Comparison of ENCODE assay signal across 9 mouse cellular contexts in the genomic region with DNA sequence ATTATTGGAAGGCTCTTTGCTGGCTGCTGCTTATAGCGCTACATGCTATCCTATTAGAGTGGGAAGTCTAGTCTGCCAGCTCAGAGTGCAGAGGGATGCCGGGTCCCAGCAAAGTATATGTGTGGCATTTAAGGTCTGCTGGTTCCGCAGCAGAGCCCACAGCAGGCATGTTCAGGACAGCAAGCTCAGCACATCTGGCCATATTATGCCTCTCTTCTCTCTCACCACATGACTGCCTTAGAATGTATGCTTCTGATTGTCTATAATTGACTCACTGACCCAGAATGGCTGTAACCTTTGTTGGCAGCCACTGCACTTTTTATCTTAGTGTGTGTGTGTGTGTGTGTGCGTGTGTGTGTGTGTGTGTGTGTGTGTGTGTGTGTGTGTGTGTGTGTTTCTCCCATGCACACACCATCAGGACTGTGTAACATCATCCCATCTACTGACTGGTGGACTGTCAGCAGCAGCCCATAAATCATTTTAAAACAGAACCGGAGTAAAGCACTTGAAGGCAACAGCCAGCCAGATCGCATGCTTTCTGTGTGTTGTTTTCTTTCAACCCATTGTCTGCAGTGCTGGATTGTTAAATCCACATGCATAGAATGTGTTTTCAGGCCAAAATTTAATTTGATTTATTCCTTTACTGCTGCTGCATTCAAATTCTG.
DNase-seq lines count a peak whose midpoint lies in the region; ATAC-seq and TF ChIP-seq lines count a peak whose summit lies in the region.
"Had no signal": no experiment of that assay in that cellular context is flagged by ENCODE, and none has a peak within 500 bp of the region (broad histone marks: within the 10 kb centered on the region; RNA-seq: fewer than 3 reads in every experiment).

No protein-coding gene starts in this region.

- H3K4me1 ChIP-seq in stomach, embryonic 14.5 days (ENCODE audit: control insufficient read depth, insufficient read depth, low read length), result peaks cover 6% of the 10 kb centered on the region
- 0 out of 2 replicates have a peak, but pooled peaks cover 3% of the 10 kb centered on the region for H3K4me1 ChIP-seq in stomach, postnatal 0 days (replicated peaks; ENCODE audit: control insufficient read depth, insufficient read depth)
- H3K4me1 ChIP-seq in forebrain, postnatal 0 days (ENCODE audit: insufficient read depth), result no peaks in the 10 kb centered on the region; the same call in 1 of the 2 replicates

- H3K4me3 ChIP-seq in stomach, embryonic 14.5 days (ENCODE audit: low read depth, low read length), result no peak overlapping the region
- no peak overlapping the region for H3K4me3 ChIP-seq in stomach, postnatal 0 days (ENCODE audit: low read depth, low read length)
- no peak overlapping the region for H3K4me3 ChIP-seq in forebrain, postnatal 0 days (ENCODE audit: low read depth, low read length)
- no peak overlapping the region for H3K4me3 ChIP-seq in gastrocnemius, adult 2 months

- H3K9ac ChIP-seq in stomach, embryonic 14.5 days (replicated peaks; ENCODE audit: low read depth, low read length), result no peak overlapping the region
- no peak overlapping the region for H3K9ac ChIP-seq in stomach, postnatal 0 days (ENCODE audit: low read length)
- H3K9ac ChIP-seq in forebrain, postnatal 0 days, result no peak overlapping the region

- H3K36me3 ChIP-seq in stomach, embryonic 14.5 days (ENCODE audit: control insufficient read depth, insufficient read depth, low read length), result no peaks in the 10 kb centered on the region
- no peaks in the 10 kb centered on the region for H3K36me3 ChIP-seq in stomach, postnatal 0 days (ENCODE audit: control insufficient read depth, insufficient read depth, low read length)
- no peaks in the 10 kb centered on the region for H3K36me3 ChIP-seq in forebrain, postnatal 0 days (ENCODE audit: insufficient read depth)

- 50% methylated on average over 6 of the region's 6 CpGs for WGBS in stomach, embryonic 14.5 days
- WGBS in stomach, postnatal 0 days, result 56% methylated on average over 6 of the region's 6 CpGs
- 37% methylated on average over 6 of the region's 6 CpGs for WGBS in forebrain, postnatal 0 days

- H3K4me2 ChIP-seq in stomach, embryonic 14.5 days (replicated peaks; ENCODE audit: low read depth, low read length), result no peak overlapping the region
- no peak overlapping the region for H3K4me2 ChIP-seq in stomach, postnatal 0 days (replicated peaks; ENCODE audit: low read depth)
- H3K4me2 ChIP-seq in forebrain, postnatal 0 days (ENCODE audit: low read depth), result no peak overlapping the region

- H3K27ac ChIP-seq in stomach, embryonic 14.5 days (ENCODE audit: low read length), result peak overlapping the region; percentile 68; the same call in 1 of the 2 replicates
- H3K27ac ChIP-seq in stomach, postnatal 0 days (replicated peaks), result no peak overlapping the region
- H3K27ac ChIP-seq in forebrain, postnatal 0 days (ENCODE audit: low read depth, low read length), result no peak overlapping the region
- no peak overlapping the region for H3K27ac ChIP-seq in gastrocnemius, adult 2 months

- H3K27me3 ChIP-seq in stomach, embryonic 14.5 days (ENCODE audit: control insufficient read depth, insufficient read depth, low read length), result no peaks in the 10 kb centered on the region
- H3K27me3 ChIP-seq in stomach, postnatal 0 days (ENCODE audit: control insufficient read depth, insufficient read depth, low read length), result no peaks in the 10 kb centered on the region
- H3K27me3 ChIP-seq in forebrain, postnatal 0 days (ENCODE audit: insufficient read depth, low read length), result no peaks in the 10 kb centered on the region

- no peak for TF ChIP-seq EP300 in stomach, postnatal 0 days (optimal IDR thresholded peaks at IDR 0.05)

- DNase-seq in stomach, postnatal 0 days (ENCODE audit: low spot score), result no peak
- no peak for DNase-seq in forebrain, postnatal 0 days
- peak; percentile 63 for DNase-seq in mesoderm, embryonic 11.5 days (ENCODE audit: low read depth, low spot score)
- no peak for DNase-seq in natural killer cell, adult 2 months (ENCODE audit: low spot score in 2 of 2)
- DNase-seq in gastrocnemius, adult 2 months, result no peak
- no peak for DNase-seq in spleen, postnatal 14 days (ENCODE audit: low spot score in 2 of 2)
- DNase-seq: layer of hippocampus, postnatal 36 days had no signal

- no peak for TF ChIP-seq CTCF in stomach, postnatal 0 days (IDR thresholded peaks at IDR 0.05; ENCODE audit: low read depth)
- TF ChIP-seq CTCF in forebrain, postnatal 0 days (IDR thresholded peaks at IDR 0.05; ENCODE audit: low read depth), result no peak
- TF ChIP-seq CTCF in gastrocnemius, adult 2 months (IDR thresholded peaks at IDR 0.05), result no peak

- no peaks in the 10 kb centered on the region for H3K9me3 ChIP-seq in stomach, embryonic 14.5 days (ENCODE audit: control insufficient read depth, low read depth, low read length)
- no peaks in the 10 kb centered on the region for H3K9me3 ChIP-seq in stomach, postnatal 0 days (ENCODE audit: control insufficient read depth, low read length)
- H3K9me3 ChIP-seq in forebrain, postnatal 0 days (ENCODE audit: low read length), result no peaks in the 10 kb centered on the region

- intact Hi-C loops in gastrocnemius, adult 2 months (cut with DNase I), result no loop called here

- 0 out of 2 replicates have a peak, but pooled peaks have one; percentile 20 for ATAC-seq in stomach, embryonic 14.5 days (ENCODE audit: insufficient number of reproducible peaks, insufficient read depth, low FRiP score, low read depth)
- ATAC-seq in stomach, postnatal 0 days (ENCODE audit: low FRiP score, low TSS enrichment), result no peak
- ATAC-seq in forebrain, postnatal 0 days, result peak; percentile 71
- ATAC-seq: Patski had no signal
